Mouse (Mus musculus): Measurements from ENCODE around the gene 4930402F06Rik. TPM values are rescaled to one million over a fixed set of nuclear protein-coding genes. Genes with fewer than 3 reads are reported as not detected.

4930402F06Rik gene
- polyA plus RNA-seq, 1 experiment from 2014 or later: not detected

GRCm38 (mm10) chr2:35411640-35412190 lies 14.7 kb upstream of the 4930402F06Rik start:
- H3K36me3 ChIP-seq (ENCODE audit: control insufficient read depth, insufficient read depth, low read length): no peaks in the 10 kb centered on the region
- H3K9me3 ChIP-seq (ENCODE audit: control insufficient read depth, low read length): no peaks in the 10 kb centered on the region
- no peaks in the 10 kb centered on the region for H3K27me3 ChIP-seq (ENCODE audit: control insufficient read depth, insufficient read depth, low read length)
- no peak overlapping the region for H3K4me3 ChIP-seq (ENCODE audit: low read depth, low read length)
- H3K4me2 ChIP-seq (ENCODE audit: low read depth): no peak overlapping the region
- no peaks in the 10 kb centered on the region for H3K4me1 ChIP-seq (ENCODE audit: control insufficient read depth, insufficient read depth, low read length)
- DNase-seq (ENCODE audit: low spot score) (no peak), ATAC-seq (ENCODE audit: insufficient read depth, low FRiP score, low TSS enrichment) (no peak)
- no peak overlapping the region for H3K9ac ChIP-seq (ENCODE audit: low read length)
- WGBS: 79% methylated on average over 10 of the region's 10 CpGs
- H3K27ac ChIP-seq (ENCODE audit: low read depth, low read length): no peak overlapping the region

GRCm38 (mm10) chr2:35409466-35409865 lies 12.5 kb upstream of the 4930402F06Rik start:
- no peaks in the 10 kb centered on the region for H3K9me3 ChIP-seq (ENCODE audit: control insufficient read depth, low read length)
- H3K4me2 ChIP-seq (ENCODE audit: low read depth): no peak overlapping the region
- no peak overlapping the region for H3K27ac ChIP-seq (ENCODE audit: low read depth, low read length)
- no peak for ATAC-seq (ENCODE audit: insufficient read depth, low FRiP score, low TSS enrichment)
- no peaks in the 10 kb centered on the region for H3K4me1 ChIP-seq (ENCODE audit: control insufficient read depth, insufficient read depth, low read length)
- H3K4me3 ChIP-seq (ENCODE audit: low read depth, low read length): no peak overlapping the region
- H3K36me3 ChIP-seq (ENCODE audit: control insufficient read depth, insufficient read depth, low read length): no peaks in the 10 kb centered on the region; the same call in 1 of the 2 replicates
- WGBS: 90% methylated on average over 6 of the region's 6 CpGs
- no peak overlapping the region for H3K9ac ChIP-seq (ENCODE audit: low read length)
- H3K27me3 ChIP-seq (ENCODE audit: control insufficient read depth, insufficient read depth, low read length): no peaks in the 10 kb centered on the region
- DNase-seq (ENCODE audit: low spot score): no peak

GRCm38 (mm10) chr2:35408409-35409110 lies 11.6 kb upstream of the 4930402F06Rik start:
- no peaks in the 10 kb centered on the region for H3K27me3 ChIP-seq (ENCODE audit: control insufficient read depth, insufficient read depth, low read length)
- ATAC-seq (ENCODE audit: insufficient read depth, low FRiP score, low TSS enrichment): no peak
- H3K36me3 ChIP-seq (ENCODE audit: control insufficient read depth, insufficient read depth, low read length): no peaks in the 10 kb centered on the region; the same call in 1 of the 2 replicates
- no peak for DNase-seq (ENCODE audit: low spot score)
- no peaks in the 10 kb centered on the region for H3K9me3 ChIP-seq (ENCODE audit: control insufficient read depth, low read length)
- H3K4me2 ChIP-seq (ENCODE audit: low read depth): no peak overlapping the region
- WGBS: 90% methylated on average over 5 of the region's 5 CpGs
- no peaks in the 10 kb centered on the region for H3K4me1 ChIP-seq (ENCODE audit: control insufficient read depth, insufficient read depth, low read length)
- H3K4me3 ChIP-seq (ENCODE audit: low read depth, low read length): no peak overlapping the region
- no peak overlapping the region for H3K9ac ChIP-seq (ENCODE audit: low read length)
- H3K27ac ChIP-seq (ENCODE audit: low read depth, low read length): no peak overlapping the region

GRCm38 (mm10) chr2:35407878-35408277 lies 10.9 kb upstream of the 4930402F06Rik start:
- no peak overlapping the region for H3K4me3 ChIP-seq (ENCODE audit: low read depth, low read length)
- no peak overlapping the region for H3K27ac ChIP-seq (ENCODE audit: low read depth, low read length)
- H3K27me3 ChIP-seq (ENCODE audit: control insufficient read depth, insufficient read depth, low read length): no peaks in the 10 kb centered on the region
- no peak overlapping the region for H3K9ac ChIP-seq (ENCODE audit: low read length)
- WGBS: 80% methylated on average over 7 of the region's 7 CpGs
- DNase-seq (ENCODE audit: low spot score) (no peak), ATAC-seq (ENCODE audit: insufficient read depth, low FRiP score, low TSS enrichment) (no peak)
- no peak overlapping the region for H3K4me2 ChIP-seq (ENCODE audit: low read depth)
- no peaks in the 10 kb centered on the region; the same call in 1 of the 2 replicates for H3K36me3 ChIP-seq (ENCODE audit: control insufficient read depth, insufficient read depth, low read length)
- H3K4me1 ChIP-seq (ENCODE audit: control insufficient read depth, insufficient read depth, low read length): no peaks in the 10 kb centered on the region
- H3K9me3 ChIP-seq (ENCODE audit: control insufficient read depth, low read length): no peaks in the 10 kb centered on the region

GRCm38 (mm10) chr2:35407266-35407665 lies 10.3 kb upstream of the 4930402F06Rik start:
- Histone ChIP-seq H3K27me3 (ENCODE audit: control insufficient read depth, insufficient read depth, low read length) (no peaks in the 10 kb centered on the region), H3K9me3 (ENCODE audit: control insufficient read depth, low read length) (no peaks in the 10 kb centered on the region)
- 89% methylated on average over 6 of the region's 6 CpGs for WGBS

GRCm38 (mm10) chr2:35406611-35407010 lies 9.6 kb upstream of the 4930402F06Rik start:
- no peak overlapping the region for H3K4me2 ChIP-seq (ENCODE audit: low read depth)
- no peak for DNase-seq (ENCODE audit: low spot score)
- no peaks in the 10 kb centered on the region; the same call in 1 of the 2 replicates for H3K36me3 ChIP-seq (ENCODE audit: control insufficient read depth, insufficient read depth, low read length)
- ATAC-seq (ENCODE audit: insufficient read depth, low FRiP score, low TSS enrichment): no peak
- no peaks in the 10 kb centered on the region for H3K9me3 ChIP-seq (ENCODE audit: control insufficient read depth, low read length)
- H3K4me1 ChIP-seq (ENCODE audit: control insufficient read depth, insufficient read depth, low read length): no peaks in the 10 kb centered on the region
- 50% methylated on average over 1 of the region's 1 CpGs for WGBS
- no peaks in the 10 kb centered on the region for H3K27me3 ChIP-seq (ENCODE audit: control insufficient read depth, insufficient read depth, low read length)
- no peak overlapping the region for H3K9ac ChIP-seq (ENCODE audit: low read length)
- no peak overlapping the region for H3K27ac ChIP-seq (ENCODE audit: low read depth, low read length)
- H3K4me3 ChIP-seq (ENCODE audit: low read depth, low read length): no peak overlapping the region

More at GRCm38 (mm10) chr2:35407266-35407665, 10.3 kb upstream of the 4930402F06Rik start:
- Histone ChIP-seq H3K36me3 (ENCODE audit: control insufficient read depth, insufficient read depth, low read length) (no peaks in the 10 kb centered on the region; the same call in 1 of the 2 replicates), H3K4me3 (ENCODE audit: low read depth, low read length) (no peak overlapping the region), H3K9ac (ENCODE audit: low read length) (no peak overlapping the region), H3K4me2 (ENCODE audit: low read depth) (no peak overlapping the region), H3K4me1 (ENCODE audit: control insufficient read depth, insufficient read depth, low read length) (no peaks in the 10 kb centered on the region), H3K27ac (ENCODE audit: low read depth, low read length) (no peak overlapping the region)
- DNase-seq (ENCODE audit: low spot score): no peak
- no peak for ATAC-seq (ENCODE audit: insufficient read depth, low FRiP score, low TSS enrichment)

GRCm38 (mm10) chr2:35402391-35402790 lies 5.4 kb upstream of the 4930402F06Rik start:
- no peaks in the 10 kb centered on the region for H3K4me1 ChIP-seq (ENCODE audit: control insufficient read depth, insufficient read depth, low read length)
- no peaks in the 10 kb centered on the region for H3K9me3 ChIP-seq (ENCODE audit: control insufficient read depth, low read length)
- no peak overlapping the region for H3K9ac ChIP-seq (ENCODE audit: low read length)
- 92% methylated on average over 16 of the region's 16 CpGs for WGBS
- no peak overlapping the region for H3K4me2 ChIP-seq (ENCODE audit: low read depth)
- no peak overlapping the region for H3K4me3 ChIP-seq (ENCODE audit: low read depth, low read length)
- DNase-seq (ENCODE audit: low spot score): no peak
- no peak for ATAC-seq (ENCODE audit: insufficient read depth, low FRiP score, low TSS enrichment)
- H3K27ac ChIP-seq (ENCODE audit: low read depth, low read length): no peak overlapping the region
- H3K36me3 ChIP-seq (ENCODE audit: control insufficient read depth, insufficient read depth, low read length): no peaks in the 10 kb centered on the region; the same call in 1 of the 2 replicates
- H3K27me3 ChIP-seq (ENCODE audit: control insufficient read depth, insufficient read depth, low read length): no peaks in the 10 kb centered on the region

- Histone ChIP-seq H3K9ac (ENCODE audit: low read length) (no peak overlapping the region), H3K36me3 (ENCODE audit: control insufficient read depth, insufficient read depth, low read length) (no peaks in the 10 kb centered on the region), H3K4me2 (ENCODE audit: low read depth) (no peak overlapping the region), H3K4me3 (ENCODE audit: low read depth, low read length) (no peak overlapping the region), H3K27me3 (ENCODE audit: control insufficient read depth, insufficient read depth, low read length) (no peaks in the 10 kb centered on the region), H3K4me1 (ENCODE audit: control insufficient read depth, insufficient read depth, low read length) (no peaks in the 10 kb centered on the region), H3K27ac (ENCODE audit: low read depth, low read length) (no peak overlapping the region), H3K9me3 (ENCODE audit: control insufficient read depth, low read length) (no peaks in the 10 kb centered on the region)
- ATAC-seq (ENCODE audit: insufficient read depth, low FRiP score, low TSS enrichment): no peak
- DNase-seq (ENCODE audit: low spot score): no peak
- 84% methylated on average over 7 of the region's 7 CpGs for WGBS
Observed at GRCm38 (mm10) chr2:35400739-35401138, 3.8 kb upstream of the 4930402F06Rik start.

Data from neural tube, embryonic 11.5 days (tissue).